Mouse (Mus musculus) olfactory bulb, adult 2 months (tissue): ENCODE measurements around the gene Vamp8.

Experiments used
- CTCF ChIP-seq: fragments of 200-500 bp; IDR thresholded peaks from 2 replicates; pipeline ENCODE4 v1.5.1; 2012; ENCODE audit warnings: low read depth, mild to moderate bottlenecking, low read length, moderate library complexity; ENCODE audit not compliant: insufficient read depth
- POLR2A ChIP-seq: fragments of 200-500 bp; IDR thresholded peaks from 2 replicates; pipeline ENCODE4 v1.6.1; 2012; ENCODE audit warnings: mild to moderate bottlenecking, low read depth, low read length, moderate library complexity; ENCODE audit not compliant: insufficient read depth

GRCm38 (mm10) chr6:72425646-72426045 lies 35.1 kb upstream of the Vamp8 start:
- no peak for TF ChIP-seq CTCF
- TF ChIP-seq POLR2A: no peak
